Mouse (Mus musculus): ENCODE measurements around the gene Zbtb16.

DNA sequence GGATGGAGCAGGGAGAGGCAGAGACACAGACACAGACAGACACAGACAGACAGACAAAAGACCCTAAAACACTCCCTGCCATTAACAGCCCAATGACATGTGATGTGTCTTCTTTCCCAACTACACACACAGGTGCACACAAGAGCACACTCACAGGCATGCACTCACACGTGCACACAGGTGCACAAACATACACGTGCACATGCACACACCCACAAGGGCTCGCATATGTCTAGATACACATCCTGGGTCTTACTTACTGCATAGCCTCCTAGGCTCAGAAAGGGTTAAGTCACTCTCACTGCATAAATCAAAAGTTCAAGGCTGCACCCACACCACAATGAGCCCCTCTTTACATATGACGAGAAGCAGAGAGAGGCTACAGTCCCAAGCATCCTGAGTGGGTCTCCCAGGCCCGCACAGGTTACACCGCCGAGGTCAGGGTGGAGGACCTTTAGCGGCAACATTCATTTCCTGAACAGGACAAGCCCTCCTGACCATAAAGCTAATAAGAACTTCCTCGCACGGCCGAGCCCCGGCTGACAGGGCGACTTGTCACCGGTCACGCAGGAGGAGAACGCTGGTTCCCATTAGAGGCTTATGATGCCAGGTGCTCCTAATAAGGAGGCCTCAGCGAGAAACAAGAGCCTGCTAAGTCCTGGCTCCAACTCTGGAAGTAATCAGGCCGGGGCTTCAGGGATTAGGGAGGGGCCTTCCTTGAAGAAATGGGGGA lies 13.3 kb downstream of the Zbtb16 start:
- TF ChIP-seq CTCF (IDR thresholded peaks at IDR 0.05; ENCODE audit: low read depth) (no peak), EP300 (IDR thresholded peaks at IDR 0.05; ENCODE audit: low read depth) (no peak)
